Mouse (Mus musculus) cortical plate, adult 2 months (tissue): ENCODE measurements around the gene Hnrnpf.

Experiments used
- CTCF ChIP-seq: fragments of 200-500 bp; IDR thresholded peaks from 2 replicates; pipeline ENCODE4 v1.5.1; 2011; ENCODE audit warnings: mild to moderate bottlenecking, control low read depth, low read length; ENCODE audit not compliant: insufficient read depth; ENCODE audit errors: extremely low read depth
- POLR2A ChIP-seq: fragments of 200-500 bp; IDR thresholded peaks from 2 replicates; pipeline ENCODE4 v1.6.1; 2011; ENCODE audit warnings: mild to moderate bottlenecking, low read length, control low read depth; ENCODE audit not compliant: insufficient read depth; ENCODE audit errors: extremely low read depth

DNA sequence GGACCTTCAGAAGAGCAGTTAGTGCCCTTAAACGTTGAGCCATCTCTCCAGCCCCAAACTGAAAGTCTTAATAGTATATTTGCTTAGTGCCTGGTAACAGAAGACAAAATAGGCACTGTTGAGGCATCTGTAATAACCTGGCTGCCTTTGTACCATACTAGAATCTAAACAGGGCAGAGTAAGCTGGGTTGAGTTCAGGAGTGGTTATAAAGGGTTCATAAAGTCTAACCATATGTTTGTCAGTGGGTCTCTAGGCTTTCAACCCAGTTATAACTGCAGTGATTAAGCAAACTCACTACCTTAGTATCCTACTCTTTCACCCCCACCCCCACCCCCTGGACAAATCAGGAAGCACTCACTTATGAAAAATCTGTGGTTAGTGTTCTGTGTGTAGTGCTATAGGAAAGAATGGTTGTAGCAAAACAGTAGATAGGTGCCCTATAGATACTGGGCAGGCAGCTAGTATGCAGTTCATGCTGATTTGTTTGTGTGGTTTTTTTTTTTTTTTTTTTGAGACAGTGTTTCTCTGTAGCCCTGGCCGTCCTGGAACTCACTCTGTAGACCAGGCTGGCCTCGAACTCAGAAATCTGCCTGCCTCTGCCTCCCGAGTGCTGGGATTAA lies 26.9 kb downstream of the Hnrnpf start:
- TF ChIP-seq POLR2A (no peak), CTCF (no peak)
